Mouse (Mus musculus) megakaryocyte-erythroid progenitor cell, adult 5 weeks (primary cell): ENCODE measurements around the gene Chst1. TPM values are rescaled to one million over a fixed set of nuclear protein-coding genes. Genes with fewer than 3 reads are reported as not detected.

Experiments
- polyA plus RNA-seq: library from polyadenylated mRNA; stranded (reverse); fragments of >175 nt; gene quantifications from 2 replicates; pipeline ENCODE4 v1.2.3, GENCODE M21; 2012

Gene Chst1
- polyA plus RNA-seq: 0.89 and 1.1 TPM in 2 replicates

GRCm38 (mm10) chr2:92599487-92600347 lies at the start of gene Chst1:
TSS of gene Chst1 (plus strand) at chr2:92599707.

Other genes starting within 250 kb of the Chst1 start
- gene Pex16, start 225.0 kb upstream of the Chst1 start, polyA plus RNA-seq: 26.6 and 28.5 TPM in 2 replicates
- 1.2 and 3.3 TPM in 2 replicates for gene Large2, start 224.8 kb upstream of the Chst1 start, polyA plus RNA-seq
- gene 1700029I15Rik, start 217.2 kb upstream of the Chst1 start, polyA plus RNA-seq: 3.7 and 6.0 TPM in 2 replicates
- 0.20 and 0.93 TPM in 2 replicates for gene Mapk8ip1, start 198.4 kb upstream of the Chst1 start, polyA plus RNA-seq
- 14.1 and 21.0 TPM in 2 replicates for gene Cry2, start 165.7 kb upstream of the Chst1 start, polyA plus RNA-seq
- gene Slc35c1, start 139.2 kb upstream of the Chst1 start, polyA plus RNA-seq: 40.9 and 53.0 TPM in 2 replicates